Mouse (Mus musculus) liver, adult 2 months (tissue): ENCODE data around the gene Robo2.

Experiments used
- CTCF ChIP-seq: fragments of 200-500 bp; IDR thresholded peaks from 2 replicates; pipeline ENCODE4 v1.5.1; 2011; ENCODE audit warnings: low read depth, low read length, control low read depth
- POLR2A ChIP-seq: fragments of 200-500 bp; IDR thresholded peaks from 2 replicates; pipeline ENCODE4 v1.6.1; 2011; ENCODE audit warnings: low read length, control low read depth; ENCODE audit not compliant: insufficient read depth; ENCODE audit errors: extremely low read depth

DNA sequence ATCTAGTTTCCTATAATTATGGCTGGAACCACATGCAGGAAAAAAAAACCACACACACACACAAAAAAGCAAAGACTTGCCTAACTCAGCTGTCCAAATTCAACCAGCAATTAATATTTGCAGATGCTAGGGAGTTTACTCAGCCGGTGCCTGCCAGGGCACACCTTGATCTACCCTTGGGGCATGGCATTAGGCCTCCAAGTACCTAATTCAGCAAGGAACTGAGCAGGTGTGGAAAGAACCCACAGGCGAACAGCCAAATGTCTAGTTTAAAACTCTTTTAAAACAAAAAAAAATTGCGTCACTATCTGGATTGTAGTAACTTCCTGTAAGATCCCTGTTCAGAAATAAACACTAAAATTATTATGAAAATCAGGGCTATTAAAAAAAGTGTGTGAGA, 555.8 kb downstream of the Robo2 start:
- TF ChIP-seq CTCF = no peak
- no peak for TF ChIP-seq POLR2A
